Mouse (Mus musculus): ENCODE results near the gene Aipl1.

DNA sequence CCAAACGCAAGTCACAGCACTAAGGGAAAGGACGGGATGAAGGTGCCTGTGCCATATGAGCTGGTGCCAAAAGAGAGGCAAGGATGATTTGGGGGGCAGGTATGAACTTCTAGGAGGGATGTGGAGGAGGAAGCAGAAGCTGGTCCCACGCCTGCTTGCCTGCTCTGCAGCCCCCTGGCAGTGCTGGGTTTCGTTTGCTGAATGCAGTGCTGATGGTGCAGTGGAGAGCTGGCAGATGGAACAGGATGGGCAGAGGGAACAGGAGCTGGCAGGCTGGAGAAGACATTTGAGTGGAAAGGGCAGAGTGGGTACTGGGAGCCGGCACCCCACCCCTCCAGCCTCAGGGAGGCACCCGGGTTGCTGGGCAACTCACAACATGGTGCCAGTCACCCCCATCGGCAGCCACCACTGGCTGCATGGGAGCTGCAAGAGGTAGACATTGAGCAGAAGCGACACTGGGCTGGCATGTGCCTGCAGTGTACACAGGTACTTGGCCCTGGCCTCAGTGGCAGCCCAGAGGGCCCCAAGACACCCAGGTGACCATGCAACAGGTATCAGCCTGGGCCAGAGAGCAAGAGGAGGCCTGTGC is 12.0 kb upstream of the Aipl1 start:
- TF ChIP-seq CTCF (IDR thresholded peaks at IDR 0.05; ENCODE audit: extremely low read depth, insufficient read depth, insufficient read length, insufficient replicate concordance) (no peak), POLR2A (IDR thresholded peaks at IDR 0.05; ENCODE audit: low read depth, low read length) (no peak)
